Mouse (Mus musculus) kidney, adult 2 months (tissue): ENCODE measurements at regions not wholly inside any gene's neighbourhood (a gene's known extent, or its start where the extent isn't known, plus 50 kb on each side); places are given as distances from the start of the nearest gene placed in this dataset.

Source experiments
- DNase-seq: peaks from one replicate; pipeline ENCODE4 v3.0.0; 2021
- H3K27ac ChIP-seq: fragments of 200-500 bp; 2 replicates; pipeline ENCODE4 v1.5.1; 2012; ENCODE audit warnings: low read depth, low read length, control low read depth, inconsistent platforms; ENCODE audit not compliant: insufficient read depth
- H3K27me3 ChIP-seq: fragments of 200-500 bp; replicated peaks from 2 replicates; pipeline ENCODE4 v1.6.1; 2012; ENCODE audit warnings: mild to moderate bottlenecking, moderate library complexity, low read length, inconsistent platforms; ENCODE audit not compliant: control insufficient read depth, insufficient read depth
- H3K36me3 ChIP-seq: fragments of 200-500 bp; 2 replicates; pipeline ENCODE4 v1.6.1; 2012; ENCODE audit warnings: mild to moderate bottlenecking, moderate library complexity, low read length, inconsistent platforms; ENCODE audit not compliant: control insufficient read depth, insufficient read depth
- H3K4me1 ChIP-seq: fragments of 200-500 bp; 2 replicates; pipeline ENCODE4 v1.6.1; 2011; ENCODE audit warnings: low read length; ENCODE audit not compliant: control insufficient read depth, insufficient read depth
- H3K4me3 ChIP-seq: fragments of 200-500 bp; 2 replicates; pipeline ENCODE4 v1.5.1; 2011; ENCODE audit warnings: mild to moderate bottlenecking, low read depth, low read length, control low read depth; ENCODE audit not compliant: insufficient read depth
- CTCF ChIP-seq: fragments of 200-500 bp; conservative IDR thresholded peaks from 2 replicates; pipeline ENCODE4 v1.5.1; 2011; ENCODE audit warnings: low read depth, mild to moderate bottlenecking, control low read depth, low read length, moderate library complexity, mixed read lengths; ENCODE audit not compliant: insufficient read depth, insufficient read length
- POLR2A ChIP-seq: fragments of 200-500 bp; IDR thresholded peaks from one replicate; pipeline ENCODE4 v1.6.1; 2011; ENCODE audit warnings: low read depth, low read length, control low read depth
- WGBS: fragments of 180-500 bp; shearing (Covaris S2); methylation state at CpG from one replicate; pipeline ENCODE4 v1.1.7; 2018; 5-methylcytosine and 5-hydroxymethylcytosine counted together

DNA sequence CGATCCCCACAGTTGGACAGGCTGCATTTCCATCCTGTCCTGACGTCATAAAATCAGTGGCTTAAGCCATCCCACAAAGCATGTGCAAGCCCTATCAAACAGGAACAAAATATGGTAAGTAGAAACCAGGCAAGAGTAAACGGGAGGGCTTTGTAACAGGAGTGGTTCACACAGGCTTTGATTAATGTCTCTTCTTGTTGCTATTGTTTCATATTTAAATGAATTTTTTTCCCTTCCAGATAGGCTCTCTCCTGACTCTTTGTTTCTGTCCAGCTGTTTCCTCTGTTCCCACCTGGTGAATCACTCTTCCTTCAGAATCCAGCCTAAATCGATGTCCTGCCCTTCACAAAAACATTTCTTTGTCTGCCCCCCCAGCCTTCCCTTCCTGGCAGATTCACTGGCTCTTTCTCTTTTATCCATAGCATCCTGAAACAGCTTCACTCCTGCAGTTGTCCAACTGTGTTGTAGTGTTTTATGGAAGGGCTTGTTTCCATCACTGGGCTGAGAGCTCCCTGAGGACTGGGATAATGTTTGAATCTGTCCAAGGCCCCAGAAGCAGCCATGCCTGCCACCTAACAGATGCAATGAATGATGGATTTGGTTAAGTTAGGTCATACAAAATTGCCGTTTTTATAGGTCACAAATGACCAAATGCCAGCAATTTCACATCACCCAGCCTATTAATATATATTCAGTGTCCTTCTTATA is 98.1 kb upstream of the Mpp6 start:
- DNase-seq, result no peak
- no peaks in the 10 kb centered on the region for H3K36me3 ChIP-seq
- peaks cover 5% of the 10 kb centered on the region for H3K4me1 ChIP-seq
- no peak overlapping the region for H3K27ac ChIP-seq
- TF ChIP-seq POLR2A (no peak), CTCF (no peak)
- WGBS, result 57% methylated on average over 5 of the region's 5 CpGs
- no peaks in the 10 kb centered on the region for H3K27me3 ChIP-seq
- H3K4me3 ChIP-seq, result no peak overlapping the region

DNA sequence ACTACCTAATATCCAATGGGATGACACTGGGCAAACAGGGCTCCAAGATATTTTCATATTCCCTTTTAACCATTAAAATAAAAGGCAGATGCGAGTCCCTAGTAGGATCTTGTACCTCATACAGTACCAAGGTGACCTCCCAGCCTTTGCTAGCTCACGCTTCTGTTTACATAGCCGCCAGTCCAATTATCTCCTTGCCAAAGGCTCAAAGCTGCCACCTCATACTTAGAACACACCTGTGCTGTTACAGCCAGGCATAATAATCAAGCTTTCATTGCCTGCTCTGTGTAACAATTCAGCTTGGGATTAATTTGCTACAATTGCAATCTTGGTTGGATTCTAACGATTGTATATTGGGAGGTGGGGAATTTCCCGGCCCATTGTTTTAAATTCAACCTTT is 97.0 kb upstream of the Mpp6 start:
- 71% methylated on average over 5 of the region's 5 CpGs for WGBS
- H3K4me1 ChIP-seq, result peaks cover 5% of the 10 kb centered on the region

DNA sequence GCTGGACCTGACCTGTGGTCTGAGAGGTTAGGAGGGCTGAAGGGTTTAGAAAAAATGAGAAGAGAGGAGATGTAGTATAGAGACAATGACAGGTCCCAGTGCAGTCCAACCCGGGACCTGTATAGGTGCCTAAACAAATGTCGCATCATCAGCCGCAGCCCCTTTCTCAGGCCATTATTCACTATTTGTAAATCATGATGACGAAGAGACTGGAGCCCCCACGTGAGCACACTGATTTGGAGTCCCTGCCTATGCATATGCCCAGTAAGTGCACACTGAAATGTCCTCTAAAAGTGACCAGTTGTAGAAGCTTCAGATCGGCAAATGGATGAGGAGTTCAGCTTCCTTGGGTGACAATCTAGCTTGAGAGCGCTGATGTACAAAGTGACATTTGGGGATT is 96.2 kb upstream of the Mpp6 start:
- peaks cover 4% of the 10 kb centered on the region for H3K4me1 ChIP-seq
- H3K27ac ChIP-seq, result no peak overlapping the region
- TF ChIP-seq CTCF (no peak), POLR2A (no peak)
- H3K4me3 ChIP-seq, result no peak overlapping the region
- no peak for DNase-seq
- H3K27me3 ChIP-seq, result no peaks in the 10 kb centered on the region
- WGBS, result 92% methylated on average over 7 of the region's 7 CpGs
- H3K36me3 ChIP-seq, result no peaks in the 10 kb centered on the region

More for the DNA sequence above, 97.0 kb upstream of the Mpp6 start:
- no peak for TF ChIP-seq CTCF
- TF ChIP-seq POLR2A, result no peak
- no peak for DNase-seq
- Histone ChIP-seq H3K27me3 (no peaks in the 10 kb centered on the region), H3K4me3 (no peak overlapping the region), H3K36me3 (no peaks in the 10 kb centered on the region), H3K27ac (no peak overlapping the region)

DNA sequence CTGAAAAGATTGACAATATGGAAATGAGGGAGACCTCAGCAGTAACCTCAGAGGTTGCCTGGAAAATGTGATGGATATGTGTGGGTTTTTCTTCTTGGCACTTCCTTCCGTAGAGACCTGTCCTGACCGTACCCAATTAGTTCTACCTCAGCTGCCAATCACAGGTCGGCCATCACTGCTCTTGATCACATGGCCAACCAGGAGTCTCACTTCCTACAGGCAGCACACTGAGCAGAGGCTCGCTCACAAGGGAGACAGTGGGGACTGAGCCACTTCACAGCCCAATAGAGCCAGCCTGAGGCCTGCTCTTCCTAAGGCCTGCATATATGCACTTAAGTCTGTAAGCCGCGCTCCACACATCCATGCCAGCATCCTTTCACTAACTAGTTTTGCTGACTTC is 82.1 kb upstream of the Mpp6 start:
- 90% methylated on average over 6 of the region's 6 CpGs for WGBS
- Histone ChIP-seq H3K4me1 (no peaks in the 10 kb centered on the region), H3K4me3 (no peak overlapping the region), H3K36me3 (no peaks in the 10 kb centered on the region), H3K27me3 (no peaks in the 10 kb centered on the region), H3K27ac (no peak overlapping the region)
- TF ChIP-seq POLR2A, result no peak
- TF ChIP-seq CTCF, result no peak
- no peak for DNase-seq

DNA sequence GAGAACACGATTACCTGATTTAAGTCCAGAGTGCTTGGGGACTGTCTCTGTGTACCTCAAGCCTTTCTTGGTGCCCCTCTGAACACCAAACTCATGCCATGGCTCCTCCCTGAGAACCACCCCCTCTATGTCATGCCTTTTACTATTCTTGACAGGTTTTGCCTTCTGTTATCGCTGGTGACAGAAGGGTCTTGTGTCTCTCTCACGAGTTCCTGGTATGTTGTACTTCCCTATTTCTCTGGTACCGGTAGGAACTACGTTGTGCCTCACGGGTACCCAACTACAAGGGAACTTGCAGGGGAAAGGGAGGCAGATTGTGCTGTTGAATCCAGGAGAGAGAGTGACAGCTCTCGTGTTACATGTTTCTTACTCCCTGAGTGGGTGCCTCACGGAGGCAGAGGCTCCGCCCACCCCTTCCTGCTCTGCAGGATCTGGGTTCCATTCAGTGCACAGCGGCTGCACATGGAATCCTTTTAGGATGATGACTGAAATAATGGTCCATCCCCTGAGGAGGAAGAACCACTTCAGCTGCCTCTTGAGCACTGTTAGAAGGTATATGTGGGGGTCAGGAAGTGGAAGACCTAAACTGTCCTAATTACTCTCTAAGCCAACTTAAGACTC is 80.0 kb upstream of the Mpp6 start:
- no peak for DNase-seq
- H3K4me3 ChIP-seq, result no peak overlapping the region
- WGBS, result 56% methylated on average over 10 of the region's 10 CpGs
- H3K36me3 ChIP-seq, result no peaks in the 10 kb centered on the region
- TF ChIP-seq CTCF, result no peak
- TF ChIP-seq POLR2A, result no peak
- H3K27me3 ChIP-seq, result no peaks in the 10 kb centered on the region
- H3K4me1 ChIP-seq, result no peaks in the 10 kb centered on the region
- H3K27ac ChIP-seq, result no peak overlapping the region

DNA sequence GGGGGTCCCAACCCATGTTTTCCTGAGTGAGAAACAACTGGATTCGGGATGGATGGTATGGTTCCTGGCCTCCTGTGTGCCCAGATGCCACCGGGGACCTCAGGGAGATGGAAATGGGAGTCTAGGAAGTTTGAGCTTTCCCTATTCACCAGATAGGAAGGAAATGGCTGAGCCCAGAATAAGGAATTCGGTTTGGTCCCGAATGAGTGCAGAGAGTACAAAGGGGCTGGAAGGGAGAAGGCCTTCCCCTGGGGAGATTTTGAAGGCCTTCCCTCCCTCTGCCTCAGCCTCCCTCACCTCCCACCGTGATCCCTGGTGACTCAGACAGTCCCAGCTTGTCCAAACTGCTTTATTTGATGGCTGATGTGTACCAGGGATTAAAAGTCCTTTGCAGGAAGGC is 78.7 kb upstream of the Mpp6 start:
- Histone ChIP-seq H3K4me3 (no peak overlapping the region), H3K27ac (no peak overlapping the region), H3K27me3 (no peaks in the 10 kb centered on the region), H3K4me1 (no peaks in the 10 kb centered on the region), H3K36me3 (no peaks in the 10 kb centered on the region)
- DNase-seq, result no peak
- WGBS, result 74% methylated on average over 5 of the region's 5 CpGs
- TF ChIP-seq POLR2A (no peak), CTCF (no peak)

DNA sequence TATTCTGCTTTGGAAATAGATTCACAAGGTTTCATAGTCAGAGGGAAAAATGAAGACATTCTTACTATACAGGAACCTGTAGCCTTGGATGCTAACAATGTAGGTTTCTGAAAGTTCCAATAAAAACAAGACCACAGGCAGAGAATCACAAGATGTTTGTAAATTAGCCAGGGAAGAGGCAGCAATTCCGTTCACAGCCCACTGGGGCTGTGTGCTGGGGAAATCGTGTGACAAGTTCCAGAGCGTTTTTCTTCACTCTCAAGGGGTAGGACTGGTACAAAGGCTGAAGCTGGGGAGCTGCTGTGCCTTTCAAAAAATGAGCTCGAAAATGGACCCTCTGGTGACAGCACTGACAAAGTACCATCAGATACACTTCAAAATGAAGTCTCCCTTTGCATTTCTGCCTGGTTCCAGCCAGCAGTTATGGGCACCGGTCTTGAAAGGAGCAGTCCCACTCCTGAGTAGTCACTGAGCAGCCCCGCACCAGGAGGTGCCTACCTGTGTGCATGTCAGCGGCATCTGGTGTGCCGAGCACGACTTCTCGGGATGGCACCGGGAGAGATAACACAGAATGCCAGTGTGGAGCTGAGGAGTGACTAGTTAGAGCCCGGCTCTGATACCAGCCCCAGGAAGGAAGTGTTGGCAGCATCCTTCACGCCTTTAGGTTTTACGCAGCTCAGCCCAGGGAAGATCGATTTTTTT is 77.0 kb upstream of the Mpp6 start:
- H3K4me3 ChIP-seq, result no peak overlapping the region
- no peaks in the 10 kb centered on the region for H3K27me3 ChIP-seq
- no peak for DNase-seq
- no peak for TF ChIP-seq POLR2A
- no peak for TF ChIP-seq CTCF
- no peak overlapping the region for H3K27ac ChIP-seq
- WGBS, result 54% methylated on average over 15 of the region's 15 CpGs
- H3K36me3 ChIP-seq, result no peaks in the 10 kb centered on the region
- H3K4me1 ChIP-seq, result peaks cover 3% of the 10 kb centered on the region; the same call in 1 of the 2 replicates
